Mouse (Mus musculus) R1 (cell line): Measurements from ENCODE around the gene Fos.

Experiments used
- DNase-seq: peaks from one replicate; pipeline ENCODE4 v3.0.0-alpha.2; 2018; ENCODE audit warnings: low read depth, low spot score

The Fos gene

DNA sequence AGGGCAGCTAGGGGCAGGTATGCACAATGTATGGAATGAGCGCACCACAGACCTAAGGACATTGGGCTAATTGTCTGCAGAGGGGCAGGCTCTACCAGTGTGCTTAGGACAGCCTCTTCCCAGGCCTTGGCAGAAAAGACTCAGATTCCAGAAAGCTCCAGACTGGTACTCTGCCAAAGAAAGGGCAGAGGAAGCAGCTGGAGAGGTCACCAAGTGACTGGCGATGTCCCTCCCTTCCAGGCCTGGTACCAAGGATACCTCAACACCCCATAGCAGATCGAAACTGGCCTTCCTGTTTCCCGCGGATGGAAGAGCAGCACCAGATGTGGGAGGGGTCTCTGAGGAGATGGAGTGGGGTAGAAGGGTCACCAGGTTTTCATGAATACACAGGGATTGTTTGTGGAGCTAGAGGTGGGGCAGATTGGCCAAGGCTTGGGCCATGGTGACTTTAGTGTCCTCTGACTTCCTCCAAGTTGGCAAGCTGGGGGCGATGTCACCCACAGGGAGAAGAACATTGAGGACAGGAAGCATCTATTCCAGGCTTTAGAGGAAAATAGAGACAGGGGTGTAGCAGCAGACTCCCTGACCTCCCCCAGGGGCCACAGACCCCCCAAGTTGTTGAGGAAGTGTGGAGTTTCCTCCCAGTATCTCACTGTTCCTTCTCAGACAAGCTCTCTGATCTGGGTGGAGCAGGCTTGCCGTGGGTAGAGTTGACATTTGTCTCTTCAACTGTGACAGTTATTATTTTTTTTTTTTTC lies 49.1 kb downstream of the Fos start:
- no peak for DNase-seq

DNA sequence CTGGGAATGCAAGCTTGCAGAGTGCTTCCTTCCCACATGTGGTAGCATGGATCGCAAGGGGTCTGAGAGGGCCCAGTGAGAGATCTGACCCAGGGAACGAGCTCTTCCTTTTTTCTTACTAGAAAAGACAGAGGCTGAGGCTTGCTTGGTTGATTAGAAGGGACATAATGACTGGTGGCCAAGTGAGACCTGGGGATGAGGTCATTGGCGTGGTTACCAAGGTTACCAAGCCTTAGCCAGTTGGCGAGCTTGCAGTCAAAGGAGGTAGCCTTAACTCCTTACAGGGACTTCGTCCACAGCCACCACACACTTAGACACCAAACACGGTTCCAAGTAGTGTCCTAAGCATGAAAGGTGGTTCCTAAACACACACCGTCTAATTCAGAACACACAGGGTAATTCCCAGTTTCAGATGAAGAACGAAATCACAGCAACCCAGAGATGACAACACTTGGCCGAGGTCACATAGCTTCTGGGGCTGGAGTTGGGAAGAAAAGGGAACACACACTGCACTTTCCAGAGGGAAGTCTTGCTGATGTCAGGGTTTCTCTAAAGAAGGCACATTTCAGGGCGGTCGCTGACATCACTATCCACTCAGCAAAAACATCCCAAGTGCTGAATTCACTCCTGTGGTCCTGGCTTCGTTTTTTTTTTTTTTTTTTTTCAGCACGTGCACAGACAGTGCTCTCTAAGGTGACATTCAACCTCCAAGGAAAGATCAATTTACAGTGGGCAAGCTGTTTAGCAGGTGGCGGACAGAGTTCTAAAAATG lies 49.9 kb downstream of the Fos start:
- DNase-seq, result peak; percentile 25

DNA sequence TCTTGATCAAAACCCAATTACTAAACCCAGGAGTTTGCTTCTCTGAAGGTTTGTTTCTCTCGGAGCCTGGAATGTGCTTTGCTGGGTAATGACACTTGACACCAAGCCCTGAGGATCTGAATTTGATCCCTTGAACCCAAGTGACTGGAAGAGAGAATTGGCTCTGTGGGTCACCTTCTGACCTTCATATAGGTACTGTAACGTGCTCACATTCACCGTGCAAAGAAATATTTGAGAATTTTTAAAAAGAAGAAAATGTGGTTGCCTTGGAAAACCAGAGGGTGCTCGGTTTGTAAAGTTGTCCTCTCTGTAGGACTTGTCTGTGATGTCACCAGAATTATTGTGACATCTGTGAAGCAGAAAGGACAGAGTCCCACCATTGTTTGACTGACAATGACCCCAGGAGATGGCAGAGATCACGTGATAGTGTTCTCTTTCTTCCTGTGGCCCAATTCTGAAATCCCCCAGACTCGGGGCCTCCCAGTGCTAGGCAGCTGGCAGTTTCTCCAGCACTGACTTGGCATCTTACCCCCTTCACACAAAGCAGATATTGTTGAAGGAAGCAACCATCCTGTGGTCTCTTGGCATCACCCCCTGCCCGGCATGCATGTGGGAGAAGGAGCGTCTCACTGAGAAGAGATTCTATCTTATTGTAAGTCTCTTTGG lies 50.6 kb downstream of the Fos start:
- peak; percentile 17 for DNase-seq

DNA sequence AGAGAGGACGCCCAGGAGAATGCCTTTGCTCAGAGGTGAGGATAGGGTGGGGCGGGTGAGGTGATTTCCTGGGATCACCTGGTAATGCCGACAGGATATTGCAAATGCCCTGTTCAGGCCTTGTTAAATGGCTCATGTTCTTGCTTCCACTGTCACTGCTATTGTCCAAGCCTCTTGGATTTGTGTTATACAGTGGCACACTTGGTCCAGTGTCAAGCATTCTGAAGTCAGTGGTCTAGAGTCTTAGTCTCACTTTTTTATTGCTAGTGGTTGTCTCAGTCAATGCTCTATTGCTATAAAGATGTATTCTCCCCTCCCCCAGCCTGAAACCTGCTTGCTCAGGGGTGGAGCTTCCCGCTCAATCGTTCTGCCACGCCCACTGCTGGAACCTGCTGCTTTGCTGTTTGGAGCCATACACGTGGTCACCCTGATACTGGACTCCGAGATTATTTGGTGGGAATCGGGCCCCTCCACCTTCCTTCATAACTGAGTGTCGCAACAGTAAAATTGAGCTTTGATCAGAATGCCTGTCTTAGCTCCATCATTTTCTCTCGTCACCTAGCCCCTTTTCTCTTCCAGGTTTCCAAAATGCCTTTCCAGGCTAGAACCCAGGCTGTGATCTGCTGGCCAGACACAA lies 51.3 kb downstream of the Fos start:
- DNase-seq, result peak; percentile 19
